Mouse (Mus musculus) skeletal muscle tissue, adult 2 months (tissue): ENCODE data around the gene Gm49388.
"Not testable (repeated sequence)": the region's sequence is repeated elsewhere in the genome, so short reads cannot be mapped to it uniquely, and the experiment has no call there.

ENCODE experiments used
- DNase-seq: peaks from one replicate; pipeline ENCODE4 v3.0.0-alpha.2; 2012; ENCODE audit warnings: low read depth, low spot score

Gm49388 gene

GRCm38 (mm10) chr7:127768346-127768996 is 16.9 kb upstream of the Gm49388 start:
- no peak for DNase-seq

- peak; percentile 96 for DNase-seq
These were observed 16.3 kb upstream of the Gm49388 start for GRCm38 (mm10) chr7:127768997-127769593.

GRCm38 (mm10) chr7:127769651-127770038 is 15.8 kb upstream of the Gm49388 start, which contains the start of gene Orai3:
TSS of gene Orai3 (plus strand) at chr7:127769815.
- peak; percentile 83 for DNase-seq

GRCm38 (mm10) chr7:127770039-127770905 is 15.1 kb upstream of the Gm49388 start:
- no peak for DNase-seq

GRCm38 (mm10) chr7:127771262-127771661 is 14.1 kb upstream of the Gm49388 start:
- DNase-seq: no peak

- no peak for DNase-seq
These were observed 13.3 kb upstream of the Gm49388 start for GRCm38 (mm10) chr7:127772080-127772479.

- DNase-seq: no peak
These were observed 12.9 kb upstream of the Gm49388 start for GRCm38 (mm10) chr7:127772557-127772956.

- peak; percentile 63 for DNase-seq
These were observed 11.6 kb upstream of the Gm49388 start for GRCm38 (mm10) chr7:127773664-127774384.

GRCm38 (mm10) chr7:127775837-127776236 is 9.6 kb upstream of the Gm49388 start:
- DNase-seq: not testable (repeated sequence)

- peak; percentile 76 for DNase-seq
These were observed 9.0 kb upstream of the Gm49388 start, which contains the start of gene Setd1a for GRCm38 (mm10) chr7:127776426-127776825. TSS of gene Setd1a (plus strand) at chr7:127776670.

GRCm38 (mm10) chr7:127776878-127777473 is 8.4 kb upstream of the Gm49388 start:
- DNase-seq: peak; percentile 96

- peak; percentile 56 for DNase-seq
These were observed 7.7 kb upstream of the Gm49388 start for GRCm38 (mm10) chr7:127777474-127778266.

- no peak for DNase-seq
These were observed 7.1 kb upstream of the Gm49388 start for GRCm38 (mm10) chr7:127778350-127778749.

- no peak for DNase-seq
These were observed 11.9 kb downstream of the Gm49388 start for GRCm38 (mm10) chr7:127797076-127797845.

- DNase-seq: no peak
These were observed 13.2 kb downstream of the Gm49388 start for GRCm38 (mm10) chr7:127798591-127798990.

GRCm38 (mm10) chr7:127799211-127799610 is 13.8 kb downstream of the Gm49388 start:
- no peak for DNase-seq

GRCm38 (mm10) chr7:127799738-127800137 is 14.3 kb downstream of the Gm49388 start:
- DNase-seq: no peak

- DNase-seq: peak; percentile 90
These were observed 15.1 kb downstream of the Gm49388 start, which contains the start of gene Hsd3b7 for GRCm38 (mm10) chr7:127800435-127801009. TSS of gene Hsd3b7 (plus strand) at chr7:127800604.

GRCm38 (mm10) chr7:127801010-127801621 is 15.7 kb downstream of the Gm49388 start:
- peak; percentile 43 for DNase-seq
